26 mouse cellular contexts compared by ENCODE assay signal in the genomic region with DNA sequence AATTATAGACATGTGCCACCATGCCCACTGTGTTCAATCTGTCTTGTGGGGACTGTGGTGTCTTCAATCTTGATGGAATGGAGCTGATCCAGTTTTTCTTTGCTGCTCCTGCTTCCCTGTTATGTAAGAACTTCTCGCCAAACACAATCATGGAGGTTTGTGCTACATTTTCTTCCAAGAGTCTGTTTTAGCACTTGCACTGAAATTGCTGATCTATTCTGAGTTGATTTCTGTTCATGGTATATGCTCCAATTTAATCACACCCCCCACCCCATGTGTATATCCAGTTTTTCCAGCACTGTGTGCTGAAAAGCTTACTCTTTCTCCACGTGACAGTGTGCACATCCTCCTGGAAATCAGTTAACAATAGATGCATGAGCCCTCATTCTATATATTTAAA. TPM values are rescaled to one million over a fixed set of nuclear protein-coding genes. Genes with fewer than 3 reads are reported as not detected.
"Had no signal": no experiment of that assay in that cellular context is flagged by ENCODE, and none has a peak within 500 bp of the region (broad histone marks: within the 10 kb centered on the region; RNA-seq: fewer than 3 reads in every experiment).

No protein-coding gene starts in this region.

- H3K36me3 ChIP-seq: heart, embryonic 13.5 days; heart, embryonic 15.5 days; hindbrain, embryonic 13.5 days; hindbrain, embryonic 15.5 days; kidney, embryonic 15.5 days; limb, embryonic 13.5 days; limb, embryonic 15.5 days; liver, embryonic 12.5 days had no signal

- H3K27me3 ChIP-seq: heart, embryonic 13.5 days; heart, embryonic 15.5 days; hindbrain, embryonic 13.5 days; hindbrain, embryonic 15.5 days; kidney, embryonic 15.5 days; limb, embryonic 13.5 days; limb, embryonic 15.5 days; liver, embryonic 12.5 days had no signal

- H3K4me1 ChIP-seq: heart, embryonic 15.5 days; hindbrain, embryonic 13.5 days; hindbrain, embryonic 15.5 days; kidney, embryonic 15.5 days; limb, embryonic 15.5 days; liver, embryonic 12.5 days had no signal

- H3K4me3 ChIP-seq: heart, embryonic 13.5 days; heart, embryonic 15.5 days; hindbrain, embryonic 13.5 days; hindbrain, embryonic 15.5 days; kidney, embryonic 15.5 days; limb, embryonic 13.5 days; limb, embryonic 15.5 days; liver, embryonic 12.5 days had no signal

- H3K4me2 ChIP-seq: heart, embryonic 11.5 days; heart, embryonic 13.5 days; heart, embryonic 15.5 days; hindbrain, embryonic 13.5 days; hindbrain, embryonic 15.5 days; kidney, embryonic 15.5 days; limb, embryonic 13.5 days; limb, embryonic 15.5 days; liver, embryonic 12.5 days had no signal

- ATAC-seq: hindbrain, postnatal 0 days; intestine, embryonic 16.5 days; liver, embryonic 12.5 days had no signal

- H3K27ac ChIP-seq: heart, embryonic 13.5 days; heart, embryonic 15.5 days; hindbrain, embryonic 13.5 days; hindbrain, embryonic 15.5 days; hindbrain, postnatal 0 days; kidney, embryonic 15.5 days; kidney, postnatal 0 days; limb, embryonic 13.5 days; limb, embryonic 15.5 days; liver, embryonic 12.5 days had no signal

- DNase-seq: gastrocnemius, postnatal 14 days; gastrocnemius, postnatal 36 days; heart, adult 18-20 months; heart, postnatal 14 days; heart, postnatal 36 days; kidney, adult 11 months; kidney, adult 2 months; kidney, adult 9 months; kidney, postnatal 14 days; kidney, postnatal 36 days; layer of hippocampus, adult 9-11 months; layer of hippocampus, postnatal 36 days; left cerebral cortex, postnatal 4 days had no signal

- H3K9me3 ChIP-seq: heart, embryonic 13.5 days; heart, embryonic 15.5 days; hindbrain, embryonic 13.5 days; hindbrain, embryonic 15.5 days; kidney, embryonic 15.5 days; limb, embryonic 15.5 days; liver, embryonic 12.5 days had no signal

- H3K9ac ChIP-seq: heart, embryonic 13.5 days; heart, embryonic 15.5 days; hindbrain, embryonic 13.5 days; hindbrain, embryonic 15.5 days; kidney, embryonic 15.5 days; limb, embryonic 13.5 days; limb, embryonic 15.5 days; liver, embryonic 12.5 days had no signal

RNA-seq across cellular contexts. Expression of a gene that starts 41.9 kb away (rescaled TPM):
- total RNA-seq: hematopoietic stem cell, adult 5-6 weeks had no signal
